Mouse (Mus musculus) left cerebral cortex, adult 8-10 months (tissue): Measurements from ENCODE around the gene Wipf1. TPM values are rescaled to one million over a fixed set of nuclear protein-coding genes. Genes with fewer than 3 reads are reported as not detected.

Source experiments
- DNase-seq, 2 experiments: peaks; one replicate each; pipeline ENCODE4 v3.0.0; 2022; ENCODE audit warnings: low spot score in 2 of 2
- total RNA-seq, 4 experiments: library from RNA; stranded (reverse); gene quantifications; 2 replicates each; pipeline ENCODE4 v1.2.4; 2022

The Wipf1 gene
- total RNA-seq, 4 experiments from 2014 or later: 9.3 to 16.6 (median 12.8) TPM

GRCm38 (mm10) chr2:73440319-73440718, 89.2 kb downstream of the Wipf1 start:
- DNase-seq: no peak

DNA sequence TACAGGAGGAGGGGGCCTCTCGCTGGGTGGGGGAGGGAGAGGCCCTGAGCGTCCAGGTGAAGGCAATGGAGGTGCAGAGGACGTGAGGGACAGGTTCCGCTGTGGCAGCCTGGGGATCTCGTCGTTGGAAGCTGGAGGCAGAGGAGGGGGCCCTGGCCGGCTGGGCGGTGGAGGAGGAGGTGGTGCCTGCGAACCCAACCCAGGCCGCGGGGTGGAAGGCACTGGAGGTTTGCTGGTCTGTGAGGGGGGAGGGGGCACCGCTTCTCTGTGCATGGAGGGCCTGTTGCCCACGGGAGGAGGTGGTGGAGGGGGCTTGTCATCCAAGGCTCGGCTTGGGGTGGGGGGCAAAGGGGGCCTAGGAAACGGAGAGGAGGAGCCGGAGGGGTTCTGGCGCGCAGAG, 92.6 kb downstream of the Wipf1 start:
- DNase-seq: no peak

GRCm38 (mm10) chr2:73435847-73436246, 93.7 kb downstream of the Wipf1 start:
- DNase-seq: no peak

DNA sequence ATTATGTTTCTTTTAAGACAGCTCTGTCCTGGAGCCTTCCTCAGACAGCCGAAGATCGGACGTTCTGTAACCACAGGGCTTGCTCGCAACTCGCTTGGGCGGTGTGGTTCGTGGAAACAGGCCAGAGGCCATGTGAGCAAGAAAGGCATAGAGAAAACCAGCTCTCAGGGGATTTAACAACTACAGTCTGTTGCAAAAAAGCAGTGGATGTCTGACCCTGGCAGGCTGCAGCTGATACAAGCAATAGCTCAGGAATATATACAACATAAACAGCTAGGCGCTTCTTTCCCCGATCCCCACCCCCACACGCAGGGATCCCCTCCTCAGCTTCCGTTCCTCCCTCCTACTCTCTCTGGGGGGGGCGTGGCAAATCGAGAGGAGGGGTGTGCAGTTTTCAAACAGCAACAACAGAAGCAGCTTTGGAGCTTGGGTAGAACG, 97.6 kb downstream of the Wipf1 start:
- DNase-seq: no peak

DNA sequence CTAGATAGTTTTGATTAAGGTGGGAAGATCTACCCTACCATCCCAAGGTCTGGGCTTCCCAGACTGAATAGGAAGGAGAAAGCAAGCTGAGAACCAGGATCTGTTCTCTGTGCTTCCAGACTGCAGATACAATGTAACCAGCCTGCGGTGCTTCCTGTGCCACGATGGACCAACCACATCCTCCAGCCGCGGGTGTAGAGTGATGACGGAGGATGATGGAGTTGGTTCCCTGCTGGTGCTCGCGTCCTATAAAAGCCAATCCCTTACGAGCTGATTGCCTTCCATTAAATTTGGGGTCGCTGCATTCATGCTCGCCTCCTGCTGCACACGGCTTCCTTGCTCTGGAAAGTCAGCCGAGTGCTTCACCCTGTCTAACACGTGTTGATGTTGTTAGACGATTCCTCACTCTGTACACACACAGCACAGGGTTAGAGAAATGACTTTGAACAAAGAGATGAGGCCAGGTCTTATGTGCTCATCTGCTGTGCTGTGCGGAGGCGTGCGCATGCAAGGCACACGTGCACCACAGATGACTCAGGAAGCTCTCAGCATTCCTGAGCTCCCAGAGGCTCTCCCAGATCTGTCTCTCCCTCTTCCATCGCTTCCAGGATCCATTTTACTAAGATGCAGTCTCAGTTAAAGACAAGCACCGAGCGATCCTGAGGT, 100.6 kb downstream of the Wipf1 start:
- DNase-seq: peak; percentile 23 to 77

DNA sequence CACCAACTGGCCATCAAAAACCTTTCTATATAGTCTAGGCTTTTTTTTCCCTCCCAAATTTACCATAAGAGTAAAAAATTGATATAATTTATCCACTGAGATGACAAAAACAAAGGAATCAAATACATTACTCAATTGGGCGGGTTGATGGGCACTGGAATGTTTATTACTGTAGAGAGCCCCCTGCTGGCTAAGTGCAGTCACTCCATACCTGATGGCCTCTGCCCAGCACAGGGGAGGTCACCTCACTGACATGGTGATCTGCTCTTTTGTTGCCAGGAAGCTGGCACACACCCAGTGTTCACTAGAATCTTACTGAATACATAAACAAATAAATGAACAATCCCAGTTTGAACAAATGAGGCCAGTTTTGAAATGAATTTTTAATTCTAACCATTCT, 102.2 kb downstream of the Wipf1 start:
- no peak for DNase-seq

DNA sequence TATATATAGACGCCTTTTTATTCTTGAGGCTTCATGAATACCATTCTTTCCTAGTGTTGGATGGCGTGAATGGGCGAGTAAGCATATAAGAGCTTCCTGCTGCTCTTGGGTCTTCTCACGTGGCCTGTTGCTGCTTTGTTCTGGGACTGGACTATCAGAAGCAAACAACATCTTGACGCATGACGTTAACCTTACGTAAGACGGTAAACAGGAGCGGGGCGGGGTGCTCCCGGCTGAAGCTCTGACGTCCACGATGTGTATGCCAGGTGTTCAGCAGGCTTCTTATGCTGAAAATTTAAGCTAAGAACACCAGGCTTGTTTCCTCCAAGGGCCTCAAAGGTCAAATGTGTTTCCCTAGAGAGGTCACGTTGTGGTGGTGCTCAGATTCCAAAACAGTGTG, 103.7 kb downstream of the Wipf1 start:
- no peak for DNase-seq

DNA sequence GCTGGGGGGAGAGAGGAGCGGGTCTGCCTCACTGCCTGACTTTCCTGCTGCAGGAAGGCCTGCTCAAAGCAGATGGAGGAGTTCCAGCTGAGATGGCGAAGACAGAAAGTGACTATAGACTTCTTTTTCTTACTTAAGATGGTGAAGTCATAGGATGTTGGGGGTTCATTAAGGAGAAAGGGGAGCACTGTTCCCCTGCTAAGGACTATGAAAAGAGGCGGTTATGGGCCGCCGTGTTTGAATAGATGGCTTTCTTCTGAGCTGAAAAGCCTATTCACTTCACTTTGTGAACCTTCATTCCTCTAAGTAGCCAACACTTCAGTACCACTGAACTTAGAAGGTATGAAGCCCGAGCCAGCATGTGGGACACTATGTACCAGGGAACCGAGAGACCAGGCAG, 109.8 kb downstream of the Wipf1 start:
- no peak for DNase-seq

GRCm38 (mm10) chr2:73419285-73419684, 110.2 kb downstream of the Wipf1 start:
- no peak for DNase-seq

- no peak for DNase-seq
Observed at GRCm38 (mm10) chr2:73415892-73416291, 113.6 kb downstream of the Wipf1 start.

DNA sequence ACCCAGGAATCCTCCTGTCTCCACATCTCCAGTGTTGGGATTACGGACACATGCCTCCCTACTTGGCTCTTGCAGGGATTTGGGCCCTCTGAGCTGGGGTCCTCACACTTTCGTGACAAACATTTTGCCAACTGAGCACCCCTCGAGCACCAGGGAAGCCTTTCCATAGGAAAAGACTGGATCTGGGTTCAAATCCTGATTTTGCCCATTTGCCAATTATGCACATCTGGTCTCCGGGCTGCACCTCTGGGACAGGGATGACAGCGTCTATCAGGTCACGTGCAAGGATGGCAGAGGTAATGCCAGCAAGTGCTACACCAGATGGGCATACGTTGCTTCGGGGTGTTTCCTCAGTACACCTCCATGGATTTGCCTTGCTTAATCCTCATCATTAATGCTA, 119.5 kb downstream of the Wipf1 start:
- DNase-seq: no peak

DNA sequence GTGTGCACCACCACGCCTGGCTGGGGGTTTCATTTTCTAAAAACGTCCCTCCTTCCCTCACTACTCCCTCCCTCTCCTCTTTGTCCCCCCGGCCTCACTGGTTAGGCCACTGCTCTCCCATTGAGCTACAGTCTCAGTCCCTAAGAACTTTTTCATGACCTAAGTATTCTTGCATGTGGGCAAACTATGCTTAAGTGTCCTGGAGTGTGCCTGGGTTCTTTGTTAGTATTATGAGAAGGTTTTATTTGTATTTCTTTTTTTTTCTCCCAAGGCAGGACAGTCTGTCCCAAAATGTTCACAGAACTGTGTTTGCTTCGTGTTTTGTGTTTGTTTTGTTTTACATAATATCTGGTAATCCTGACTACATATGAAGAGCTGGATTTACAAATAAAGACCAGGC, 121.9 kb downstream of the Wipf1 start:
- no peak for DNase-seq

DNA sequence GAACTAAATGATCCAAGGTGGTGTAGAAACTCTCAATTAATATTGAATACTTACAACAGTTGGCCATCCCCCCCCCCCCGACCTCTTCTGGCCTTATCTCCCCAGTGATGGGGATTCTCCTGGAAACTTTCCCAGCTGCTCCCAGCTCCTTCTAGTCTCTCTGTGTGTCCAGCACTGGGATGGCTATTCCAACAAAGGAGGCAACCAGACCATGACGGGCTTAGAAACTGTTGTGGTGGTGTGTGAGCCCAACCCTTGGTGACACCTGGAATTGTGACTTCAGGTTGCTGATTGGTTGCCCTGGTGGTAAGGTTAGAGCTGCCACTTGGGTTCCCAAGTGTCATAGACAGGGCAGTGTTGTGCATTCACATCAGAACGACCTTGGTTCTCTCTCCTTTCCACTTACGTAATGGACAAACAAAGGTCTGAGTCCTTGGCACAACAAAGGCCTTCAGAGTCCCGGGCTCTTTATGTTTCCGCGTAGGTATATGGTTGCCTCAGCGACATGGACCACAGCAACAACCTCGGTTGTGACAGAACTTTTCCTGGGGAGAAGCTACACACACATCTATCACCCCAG, 123.1 kb downstream of the Wipf1 start:
- no peak for DNase-seq

DNA sequence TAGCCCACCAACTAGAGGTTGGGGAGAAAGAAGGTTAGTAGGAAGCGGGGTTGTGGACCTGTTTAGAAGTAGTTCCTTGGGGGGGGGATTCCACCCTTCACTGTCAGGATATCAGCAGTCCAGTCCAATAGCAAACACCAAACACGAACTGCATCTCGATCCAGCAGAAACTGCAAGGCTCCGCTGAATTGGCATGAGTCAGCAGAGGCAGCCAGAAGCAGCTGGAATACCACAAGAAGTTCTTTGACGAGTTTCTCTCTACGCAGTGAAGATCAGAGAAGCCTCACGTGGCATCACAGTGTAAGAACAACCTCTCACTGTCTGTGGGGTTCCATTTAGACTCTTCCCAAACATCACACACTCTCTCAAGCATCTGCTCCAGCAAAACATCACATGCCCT, 124.6 kb downstream of the Wipf1 start:
- DNase-seq: no peak

- DNase-seq: no peak
Observed at GRCm38 (mm10) chr2:73404442-73404841, 125.1 kb downstream of the Wipf1 start.

- no peak for DNase-seq
Observed at GRCm38 (mm10) chr2:73403385-73404013, 126.0 kb downstream of the Wipf1 start.

- DNase-seq: no peak
Observed at GRCm38 (mm10) chr2:73401689-73402088, 127.8 kb downstream of the Wipf1 start.

DNA sequence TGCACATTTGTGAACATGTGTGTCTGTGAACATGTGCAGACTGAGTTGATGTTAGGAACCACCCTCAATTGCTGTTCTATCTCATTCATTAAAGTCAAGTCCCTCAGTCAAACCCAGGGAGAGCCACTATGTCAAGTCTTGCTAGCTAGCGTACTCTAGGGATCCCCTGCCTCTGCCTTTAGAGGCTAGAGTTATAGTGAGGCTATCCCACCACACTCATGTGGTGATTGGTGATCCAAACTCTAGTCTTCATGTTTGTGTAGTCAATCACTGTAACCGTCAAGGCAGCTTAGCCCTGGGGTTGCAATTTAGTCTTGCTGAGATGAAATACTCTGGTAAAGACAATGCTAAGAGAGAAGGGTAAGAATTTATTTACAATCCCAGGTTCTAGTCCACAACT, 132.1 kb downstream of the Wipf1 start:
- no peak for DNase-seq

GRCm38 (mm10) chr2:73396828-73397325, 132.7 kb downstream of the Wipf1 start:
- no peak for DNase-seq

GRCm38 (mm10) chr2:73395516-73395915, 134.0 kb downstream of the Wipf1 start:
- no peak for DNase-seq

GRCm38 (mm10) chr2:73394476-73394875, 135.1 kb downstream of the Wipf1 start:
- DNase-seq: no peak

GRCm38 (mm10) chr2:73392772-73393171, 136.8 kb downstream of the Wipf1 start:
- no peak for DNase-seq

DNA sequence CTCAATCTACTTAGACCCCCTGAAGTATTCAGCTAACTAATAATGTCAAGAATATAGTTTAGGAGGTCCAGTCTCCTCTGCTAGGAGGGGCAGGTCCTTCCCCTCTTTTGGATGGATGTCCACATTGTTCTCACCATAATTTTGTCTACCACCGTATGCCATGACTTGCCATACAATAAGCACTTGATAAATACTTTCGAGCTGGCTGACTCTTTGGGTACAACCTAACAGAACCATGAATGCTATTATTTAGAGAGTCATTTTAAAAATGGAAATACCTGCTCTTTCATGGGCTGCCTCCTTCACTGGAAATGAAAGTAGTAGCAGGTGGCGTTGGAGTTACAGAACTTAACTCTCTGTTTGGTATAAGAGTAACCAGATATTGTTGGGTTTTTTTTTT, 139.6 kb downstream of the Wipf1 start:
- no peak for DNase-seq
